Mouse (Mus musculus): Measurements from ENCODE around the gene Ermp1. TPM values are rescaled to one million over a fixed set of nuclear protein-coding genes. Genes with fewer than 3 reads are reported as not detected.
A peak's percentile ranks its signal among the peaks of the same experiment; 100 is the strongest.

Gene Ermp1
- polyA plus RNA-seq (2014; fragmentation: Nextera tagmentation; extraction: Ambion mirVana): 5.0 and 7.1 TPM in 2 replicates

DNA sequence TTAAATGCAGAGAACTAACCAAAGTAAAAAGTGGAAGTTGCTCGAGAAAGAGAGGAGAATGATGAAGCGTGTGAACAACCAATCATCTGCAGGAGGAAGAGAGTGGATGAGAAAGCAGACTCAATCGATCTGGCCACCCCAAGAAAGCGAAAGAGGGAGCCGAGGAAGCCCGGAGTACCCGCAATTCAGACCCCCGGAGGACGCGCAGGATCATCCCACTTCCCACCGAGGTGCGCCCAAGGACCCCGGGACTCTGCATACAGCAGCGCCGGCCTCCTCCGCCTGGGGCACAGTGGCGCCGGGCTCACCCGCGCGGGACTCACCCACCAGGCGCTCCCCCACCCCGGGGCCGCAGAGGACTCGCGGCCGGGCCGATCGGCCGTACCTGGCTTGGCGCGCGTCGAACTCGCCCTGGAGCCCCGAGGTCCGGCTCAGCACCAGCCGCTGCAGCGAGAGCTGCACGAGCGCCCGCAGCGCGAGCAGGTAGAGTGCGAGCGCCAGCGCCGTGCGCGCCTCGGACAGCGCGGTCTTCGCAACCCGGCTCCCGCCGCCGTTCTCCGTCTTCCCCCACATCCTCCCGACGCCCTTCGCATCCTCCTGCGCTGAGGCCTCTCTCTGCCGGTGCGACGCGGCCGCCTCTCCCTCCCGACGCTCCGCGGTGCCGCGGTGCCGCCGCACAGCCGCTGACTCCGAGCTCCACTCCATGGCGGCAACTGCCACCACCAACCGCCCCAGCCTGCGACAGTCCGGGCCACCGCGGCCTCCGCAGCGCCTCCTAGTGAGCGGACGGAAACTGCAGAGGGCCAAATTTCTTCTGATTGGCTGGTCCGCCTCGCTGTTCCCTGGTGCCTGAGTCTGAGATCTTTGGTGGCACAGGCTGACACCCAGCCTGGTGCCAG, at the start of gene Ermp1:
TSS of gene Ermp1 (minus strand) at position 765 of the 899 bp plus-strand sequence.
- peak within 1 kb of the TSS; percentile 83 for H3K4me2 ChIP-seq
- no peaks in the 10 kb centered on the region for H3K4me1 ChIP-seq (ENCODE audit: control insufficient read depth, insufficient read depth, low read length)
- H3K9ac ChIP-seq (ENCODE audit: low read depth, low read length): peak within 1 kb of the TSS; percentile 83
- peak; percentile 86 for ATAC-seq (replicated peaks; ENCODE audit: insufficient number of reproducible peaks, low FRiP score, low TSS enrichment)
- H3K4me3 ChIP-seq (ENCODE audit: low read depth, low read length): peak within 1 kb of the TSS; percentile 85
- no peaks in the 10 kb centered on the region for H3K9me3 ChIP-seq (replicated peaks; ENCODE audit: control insufficient read depth, low read length)
- H3K27ac ChIP-seq (ENCODE audit: low read depth, low read length): peak within 1 kb of the TSS; percentile 73
- under 1% methylated on average over 90 of the region's 90 CpGs for WGBS (ENCODE audit: insufficient replicate concordance)
- no peaks in the 10 kb centered on the region for H3K36me3 ChIP-seq (ENCODE audit: control insufficient read depth, insufficient read depth, low read length)
- peaks cover 10% of the 10 kb centered on the region for H3K27me3 ChIP-seq (ENCODE audit: control insufficient read depth, insufficient read depth, low read length)

DNA sequence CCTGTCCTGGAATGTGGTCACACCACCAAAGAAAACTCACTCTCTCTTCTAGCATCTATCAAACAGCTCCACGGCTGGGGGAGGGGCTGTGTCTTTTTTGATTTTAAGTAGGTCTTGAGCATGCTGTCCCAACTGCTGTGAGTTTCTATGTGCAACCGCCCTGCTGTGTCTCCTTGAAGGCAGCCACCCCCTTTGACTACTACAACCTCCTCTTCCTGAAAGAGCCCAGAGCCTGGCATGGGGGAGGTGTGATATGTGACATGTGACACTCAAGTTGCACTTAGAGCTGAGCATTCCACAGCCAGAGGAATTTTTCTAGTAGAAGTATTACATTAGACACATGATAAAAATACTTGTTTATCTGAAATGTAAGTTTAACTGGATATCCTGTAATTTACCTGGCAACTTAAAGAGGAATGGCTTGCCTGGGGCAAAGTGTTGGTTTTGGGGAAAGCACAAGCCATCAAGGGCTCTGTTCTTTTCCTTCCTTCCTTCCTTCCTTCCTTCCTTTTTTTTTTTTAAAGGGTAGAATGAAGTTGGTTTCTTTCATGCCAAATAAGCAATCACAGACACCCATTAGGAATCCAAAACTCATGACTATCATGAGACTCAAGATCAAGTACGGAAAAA, 49.1 kb upstream of the Ermp1 start, which contains the start of gene Mlana:
TSS of gene Mlana (plus strand) at position 580 of the 630 bp plus-strand sequence.
- H3K9ac ChIP-seq (ENCODE audit: low read depth, low read length): no peak within 1 kb of the TSS
- peaks cover 5% of the 10 kb centered on the region; the same call in 1 of the 2 replicates for H3K4me1 ChIP-seq (ENCODE audit: control insufficient read depth, insufficient read depth, low read length)
- no peak within 1 kb of the TSS for H3K4me2 ChIP-seq
- no peaks in the 10 kb centered on the region for H3K9me3 ChIP-seq (replicated peaks; ENCODE audit: control insufficient read depth, low read length)
- no peak for ATAC-seq (replicated peaks; ENCODE audit: insufficient number of reproducible peaks, low FRiP score, low TSS enrichment)
- H3K27me3 ChIP-seq (ENCODE audit: control insufficient read depth, insufficient read depth, low read length): no peaks in the 10 kb centered on the region
- H3K36me3 ChIP-seq (ENCODE audit: control insufficient read depth, insufficient read depth, low read length): no peaks in the 10 kb centered on the region
- 42% methylated on average over 3 of the region's 3 CpGs for WGBS (ENCODE audit: insufficient replicate concordance)
- H3K4me3 ChIP-seq (ENCODE audit: low read depth, low read length): no peak within 1 kb of the TSS
- H3K27ac ChIP-seq (ENCODE audit: low read depth, low read length): no peak within 1 kb of the TSS

DNA sequence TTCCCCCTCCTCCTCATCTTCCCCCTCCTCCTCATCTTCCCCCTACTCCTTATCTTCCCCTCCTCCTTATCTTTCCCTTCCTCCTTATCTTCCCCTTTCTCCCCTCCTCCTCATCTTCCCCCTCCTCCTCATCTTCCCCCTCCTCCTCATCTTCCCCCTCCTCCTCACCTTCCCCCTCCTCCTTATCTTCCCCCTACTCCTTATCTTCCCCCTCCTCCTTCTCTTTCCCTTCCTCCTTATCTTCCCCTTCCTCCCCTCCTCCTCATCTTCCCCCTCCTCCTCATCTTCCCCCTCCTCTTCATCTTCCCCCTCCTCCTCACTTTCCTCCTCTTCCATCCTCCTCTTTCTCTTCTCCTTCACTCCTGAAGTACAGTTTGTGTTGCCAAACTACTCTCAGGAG, 48.6 kb upstream of the Ermp1 start:
- Histone ChIP-seq H3K36me3 (ENCODE audit: control insufficient read depth, insufficient read depth, low read length) (no peaks in the 10 kb centered on the region), H3K4me1 (ENCODE audit: control insufficient read depth, insufficient read depth, low read length) (peaks cover 5% of the 10 kb centered on the region; the same call in 1 of the 2 replicates), H3K4me3 (ENCODE audit: low read depth, low read length) (no peak overlapping the region), H3K9me3 (replicated peaks; ENCODE audit: control insufficient read depth, low read length) (no peaks in the 10 kb centered on the region), H3K27me3 (ENCODE audit: control insufficient read depth, insufficient read depth, low read length) (no peaks in the 10 kb centered on the region), H3K9ac (ENCODE audit: low read depth, low read length) (no peak overlapping the region), H3K27ac (ENCODE audit: low read depth, low read length) (no peak overlapping the region), H3K4me2 (no peak overlapping the region)
- no peak for ATAC-seq (replicated peaks; ENCODE audit: insufficient number of reproducible peaks, low FRiP score, low TSS enrichment)

DNA sequence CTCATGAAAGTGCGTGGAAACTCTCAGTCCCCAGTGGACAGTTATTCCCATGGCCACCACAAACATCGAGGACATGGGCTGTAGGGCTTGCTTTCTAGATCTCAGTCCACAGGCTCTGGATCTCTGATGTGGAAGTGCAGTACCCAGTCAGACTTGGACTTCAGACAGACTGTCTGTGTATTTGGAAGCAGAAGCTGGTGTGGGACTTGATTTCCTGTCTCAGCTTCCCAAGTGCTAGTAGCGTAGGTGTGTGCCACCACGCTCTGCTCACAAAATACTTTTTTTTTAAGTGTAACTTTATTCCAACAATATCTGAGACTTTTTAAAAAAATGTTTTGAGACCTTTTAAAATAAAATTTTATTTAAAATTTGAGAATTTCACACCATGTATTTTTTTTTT, 48.1 kb upstream of the Ermp1 start:
- Histone ChIP-seq H3K4me1 (ENCODE audit: control insufficient read depth, insufficient read depth, low read length) (peaks cover 5% of the 10 kb centered on the region; the same call in 1 of the 2 replicates), H3K27ac (ENCODE audit: low read depth, low read length) (no peak overlapping the region), H3K4me3 (ENCODE audit: low read depth, low read length) (no peak overlapping the region), H3K36me3 (ENCODE audit: control insufficient read depth, insufficient read depth, low read length) (no peaks in the 10 kb centered on the region), H3K27me3 (ENCODE audit: control insufficient read depth, insufficient read depth, low read length) (no peaks in the 10 kb centered on the region), H3K9me3 (replicated peaks; ENCODE audit: control insufficient read depth, low read length) (no peaks in the 10 kb centered on the region), H3K4me2 (no peak overlapping the region), H3K9ac (ENCODE audit: low read depth, low read length) (no peak overlapping the region)
- 90% methylated on average over 4 of the region's 4 CpGs for WGBS (ENCODE audit: insufficient replicate concordance)
- ATAC-seq (replicated peaks; ENCODE audit: insufficient number of reproducible peaks, low FRiP score, low TSS enrichment): no peak

DNA sequence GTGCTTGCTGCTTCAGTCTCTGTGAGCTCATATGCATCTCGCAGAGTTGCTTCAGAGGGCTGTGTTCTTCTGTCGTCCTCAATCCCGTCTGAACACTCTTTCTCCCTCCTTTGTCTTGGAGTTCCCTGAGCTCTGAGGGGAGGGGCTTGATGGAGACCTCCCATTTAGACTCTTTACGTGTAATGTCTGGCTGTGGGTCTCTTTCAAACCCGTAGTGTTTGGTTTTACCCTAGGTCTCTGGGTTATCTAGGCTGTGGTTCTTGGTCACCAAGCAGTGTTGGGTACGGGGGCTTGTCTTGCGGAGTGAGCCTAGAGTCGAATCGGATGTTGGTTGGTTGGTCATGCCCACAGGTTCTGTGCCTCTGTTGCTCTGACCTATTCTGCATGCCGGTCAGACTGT, 46.9 kb upstream of the Ermp1 start:
- no peak overlapping the region for H3K27ac ChIP-seq (ENCODE audit: low read depth, low read length)
- ATAC-seq (replicated peaks; ENCODE audit: insufficient number of reproducible peaks, low FRiP score, low TSS enrichment): no peak
- no peaks in the 10 kb centered on the region for H3K9me3 ChIP-seq (replicated peaks; ENCODE audit: control insufficient read depth, low read length)
- WGBS (ENCODE audit: insufficient replicate concordance): 87% methylated on average over 10 of the region's 10 CpGs
- no peaks in the 10 kb centered on the region for H3K36me3 ChIP-seq (ENCODE audit: control insufficient read depth, insufficient read depth, low read length)
- H3K4me1 ChIP-seq (ENCODE audit: control insufficient read depth, insufficient read depth, low read length): peaks cover 5% of the 10 kb centered on the region; the same call in 1 of the 2 replicates
- H3K9ac ChIP-seq (ENCODE audit: low read depth, low read length): no peak overlapping the region
- no peaks in the 10 kb centered on the region for H3K27me3 ChIP-seq (ENCODE audit: control insufficient read depth, insufficient read depth, low read length)
- no peak overlapping the region for H3K4me3 ChIP-seq (ENCODE audit: low read depth, low read length)
- no peak overlapping the region for H3K4me2 ChIP-seq

DNA sequence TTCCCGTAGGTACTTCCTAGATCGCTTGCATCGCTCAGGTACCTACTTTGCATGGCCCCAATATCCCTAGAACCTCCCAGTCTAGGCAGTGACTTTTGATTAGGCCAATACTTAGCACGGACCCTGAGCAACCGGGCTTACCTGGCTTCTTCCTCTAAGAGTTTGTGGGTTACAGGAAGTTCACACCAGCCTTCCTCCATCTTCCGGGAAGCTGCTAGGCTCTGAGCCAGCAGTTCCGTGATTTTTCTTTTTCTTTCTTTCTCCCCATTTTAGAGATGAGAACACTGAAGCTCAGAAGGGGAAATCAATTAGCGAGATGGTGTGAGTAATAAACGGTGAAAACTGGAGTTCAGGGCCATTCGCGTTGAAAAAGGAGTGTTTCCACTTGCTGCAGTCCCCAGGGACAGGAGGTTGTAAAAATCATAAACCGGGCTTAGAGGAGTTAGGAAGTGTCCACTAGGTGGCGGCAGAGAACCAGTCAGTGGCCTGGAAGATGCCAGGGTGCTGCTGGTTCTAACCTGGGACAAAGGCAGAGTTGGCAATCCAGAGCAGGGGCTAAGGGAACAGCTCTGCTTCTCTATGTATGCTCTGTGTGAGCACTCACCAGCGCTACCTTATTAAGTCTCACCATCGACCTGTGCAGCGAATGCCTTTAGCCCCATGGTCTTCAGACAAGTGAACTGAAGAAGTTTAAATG, 35.8 kb upstream of the Ermp1 start:
- H3K9ac ChIP-seq (ENCODE audit: low read depth, low read length): no peak overlapping the region
- no peaks in the 10 kb centered on the region for H3K4me1 ChIP-seq (ENCODE audit: control insufficient read depth, insufficient read depth, low read length)
- no peak overlapping the region for H3K4me3 ChIP-seq (ENCODE audit: low read depth, low read length)
- H3K4me2 ChIP-seq: no peak overlapping the region
- H3K9me3 ChIP-seq (replicated peaks; ENCODE audit: control insufficient read depth, low read length): 0 out of 2 replicates have a peak, but pooled peaks cover 4% of the 10 kb centered on the region
- 52% methylated on average over 16 of the region's 16 CpGs for WGBS (ENCODE audit: insufficient replicate concordance)
- no peaks in the 10 kb centered on the region for H3K36me3 ChIP-seq (ENCODE audit: control insufficient read depth, insufficient read depth, low read length)
- H3K27me3 ChIP-seq (ENCODE audit: control insufficient read depth, insufficient read depth, low read length): no peaks in the 10 kb centered on the region
- ATAC-seq (replicated peaks; ENCODE audit: insufficient number of reproducible peaks, low FRiP score, low TSS enrichment): no peak
- no peak overlapping the region for H3K27ac ChIP-seq (ENCODE audit: low read depth, low read length)

DNA sequence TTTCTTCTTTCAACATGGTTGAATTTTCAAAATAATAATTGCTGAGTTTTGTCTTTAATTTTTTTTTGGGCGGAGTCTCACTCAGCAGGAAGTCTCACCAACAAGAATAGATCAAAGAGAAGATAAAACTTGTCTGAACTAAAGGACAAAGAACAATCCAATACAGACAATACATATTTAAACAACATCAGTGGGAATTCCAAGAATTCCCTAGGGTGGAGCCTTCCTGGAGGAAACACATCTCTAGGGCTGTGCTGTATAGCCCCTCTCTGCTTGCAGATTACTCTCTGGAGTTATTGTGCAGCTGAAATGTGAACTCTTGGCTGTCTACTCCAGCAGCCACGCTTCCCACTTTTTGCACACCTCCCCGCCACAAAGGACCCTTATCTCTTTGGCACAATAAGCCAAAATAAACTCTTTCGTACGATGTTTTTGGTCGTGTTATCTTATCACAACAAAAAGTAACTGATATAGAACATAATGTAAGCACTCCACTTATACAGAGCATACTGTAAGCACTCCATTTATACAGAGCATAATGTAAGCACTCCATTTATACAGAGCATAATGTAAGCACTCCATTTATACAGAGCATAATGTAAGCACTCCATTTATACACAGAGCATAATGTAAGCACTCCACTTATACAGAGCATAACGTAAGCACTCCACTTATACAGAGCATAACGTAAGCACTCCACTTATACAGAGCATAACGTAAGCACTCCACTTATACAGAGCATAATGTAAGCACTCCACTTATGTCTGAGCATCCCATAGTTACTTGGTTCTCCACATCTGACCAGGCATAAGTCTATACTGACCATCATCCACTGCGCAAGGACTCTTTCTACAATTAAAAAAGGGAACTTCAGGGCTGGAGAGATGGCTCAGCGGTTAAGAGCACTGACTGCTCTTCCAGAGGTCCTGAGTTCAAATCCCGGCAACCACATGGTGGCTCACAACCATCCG, 32.3 kb upstream of the Ermp1 start:
- Histone ChIP-seq H3K9ac (ENCODE audit: low read depth, low read length) (no peak overlapping the region), H3K27me3 (ENCODE audit: control insufficient read depth, insufficient read depth, low read length) (peaks cover 10% of the 10 kb centered on the region), H3K4me1 (ENCODE audit: control insufficient read depth, insufficient read depth, low read length) (no peaks in the 10 kb centered on the region), H3K9me3 (replicated peaks; ENCODE audit: control insufficient read depth, low read length) (0 out of 2 replicates have a peak, but pooled peaks cover 4% of the 10 kb centered on the region), H3K36me3 (ENCODE audit: control insufficient read depth, insufficient read depth, low read length) (no peaks in the 10 kb centered on the region), H3K4me3 (ENCODE audit: low read depth, low read length) (no peak overlapping the region), H3K27ac (ENCODE audit: low read depth, low read length) (no peak overlapping the region), H3K4me2 (no peak overlapping the region)
- no peak for ATAC-seq (replicated peaks; ENCODE audit: insufficient number of reproducible peaks, low FRiP score, low TSS enrichment)
- 56% methylated on average over 13 of the region's 13 CpGs for WGBS (ENCODE audit: insufficient replicate concordance)
